Mouse (Mus musculus) urinary bladder, adult 18-20 months (tissue): ENCODE results near the gene Cnbp.

ENCODE experiments used
- DNase-seq, 2 experiments: peaks; one replicate each; pipeline ENCODE4 v3.0.0; 2022; ENCODE audit warnings: low spot score in 2 of 2, mixed read lengths in 2 of 2

The Cnbp gene

DNA sequence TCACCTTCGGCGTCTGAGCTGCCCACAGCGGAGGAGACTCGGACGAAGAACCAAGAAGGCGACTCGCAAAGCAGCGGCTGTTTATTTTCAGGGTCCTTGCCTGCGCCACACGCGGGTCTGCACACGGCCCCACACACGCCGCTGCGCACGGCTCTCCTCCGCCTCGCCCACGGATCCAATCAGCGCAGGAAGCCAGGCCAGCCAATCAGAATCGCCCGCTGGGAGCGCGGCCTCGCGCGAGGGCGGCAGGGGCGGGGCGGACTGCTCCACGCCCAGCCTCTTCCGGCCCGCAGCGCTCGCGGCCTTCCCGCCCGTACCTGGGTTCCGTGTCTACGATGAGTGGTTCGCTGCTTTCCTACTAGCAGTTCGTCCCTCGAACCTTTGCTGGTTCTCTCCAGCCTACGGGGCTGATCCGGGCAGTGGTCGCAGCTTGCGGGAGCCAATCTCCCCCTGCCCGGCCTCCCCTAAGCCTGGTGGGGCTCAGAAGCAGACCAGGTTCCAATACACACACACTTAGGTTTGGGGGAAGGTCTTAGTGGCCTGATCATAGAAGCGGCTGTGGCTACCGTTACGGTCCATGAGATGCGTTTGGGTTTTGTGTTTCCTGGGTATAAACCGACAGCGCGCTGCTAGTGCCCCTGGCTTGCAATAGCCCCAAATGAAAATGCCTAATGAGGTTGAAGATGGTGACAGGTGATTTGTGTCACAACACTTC is at the start of gene Cnbp:
TSS of gene Cnbp (minus strand) at position 207 of the 715 bp plus-strand sequence.
- peak; percentile 92 to 93 for DNase-seq

DNA sequence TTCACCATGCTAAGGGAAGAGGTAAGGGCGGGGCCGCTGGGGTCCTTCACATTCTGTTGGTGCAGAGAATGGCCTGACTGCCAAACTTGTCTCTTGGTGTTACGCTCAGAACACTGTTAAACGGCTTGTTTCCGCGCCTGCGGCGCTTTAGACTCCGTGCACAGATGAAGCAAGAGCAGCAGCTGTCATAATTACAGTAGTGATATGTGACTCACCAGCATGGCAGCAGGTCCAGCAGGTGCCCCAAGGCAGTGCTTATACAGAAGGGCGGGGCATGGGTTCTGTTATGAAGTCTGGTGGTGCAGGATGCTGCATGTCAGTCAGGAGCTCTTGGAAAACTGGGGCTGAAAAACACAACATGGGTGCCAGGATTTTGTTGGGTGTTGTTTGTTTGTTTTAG is 47.1 kb upstream of the Cnbp start:
- DNase-seq, result peak in 1 of 2 experiments; percentile 25

DNA sequence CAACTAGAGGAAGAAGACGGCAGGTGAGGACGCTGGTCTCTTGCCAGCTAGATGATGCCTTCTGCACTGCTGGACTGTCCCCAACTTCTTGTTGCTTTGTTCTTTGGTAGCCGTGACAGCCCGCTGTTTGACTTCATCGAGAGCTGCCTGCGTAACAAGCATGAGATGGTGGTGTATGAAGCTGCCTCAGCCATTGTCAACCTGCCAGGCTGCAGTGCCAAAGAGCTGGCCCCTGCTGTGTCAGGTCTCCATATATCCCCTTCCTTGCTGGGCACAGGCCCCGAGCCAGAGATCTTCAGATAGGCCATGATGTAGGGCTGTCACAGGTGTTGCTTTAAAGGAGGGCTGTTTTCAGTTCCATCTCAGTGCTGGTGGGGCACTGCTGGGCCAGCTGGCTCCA is 43.0 kb upstream of the Cnbp start:
- no peak for DNase-seq

DNA sequence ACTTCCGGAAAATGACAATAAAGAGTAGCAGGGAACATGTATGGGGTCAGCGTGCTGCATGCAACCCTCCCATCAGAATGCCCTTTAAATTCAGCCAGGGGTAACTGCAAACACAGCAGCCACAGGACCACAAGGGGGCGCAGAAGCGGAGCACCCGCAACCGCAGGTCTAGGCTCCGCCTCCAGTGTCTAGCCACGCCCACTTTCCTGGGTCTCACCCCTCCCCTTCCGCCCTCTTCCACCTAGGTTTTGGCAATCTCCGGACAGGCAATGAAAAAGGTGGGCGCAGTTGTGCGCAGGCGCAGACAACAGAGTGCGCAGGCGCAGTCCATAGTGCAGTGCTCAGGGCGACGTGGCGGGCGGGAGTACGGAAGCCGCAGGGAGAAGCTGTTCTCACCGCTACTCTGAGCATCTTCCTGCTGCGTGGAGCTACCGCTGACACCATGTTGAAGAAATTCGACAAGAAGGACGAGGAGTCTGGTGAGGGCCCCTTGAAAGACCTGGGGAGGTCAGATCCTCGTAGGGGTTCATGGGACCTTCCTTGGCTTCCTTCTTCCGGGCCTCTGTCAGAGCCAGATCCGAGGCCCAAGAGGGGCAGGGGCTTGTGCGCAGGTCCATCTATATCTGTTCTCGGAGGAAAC is 36.8 kb upstream of the Cnbp start, which contains the start of gene Copg1:
TSS of gene Copg1 (plus strand) at position 221 of the 640 bp plus-strand sequence.
- DNase-seq, result peak; percentile 99 to 100

DNA sequence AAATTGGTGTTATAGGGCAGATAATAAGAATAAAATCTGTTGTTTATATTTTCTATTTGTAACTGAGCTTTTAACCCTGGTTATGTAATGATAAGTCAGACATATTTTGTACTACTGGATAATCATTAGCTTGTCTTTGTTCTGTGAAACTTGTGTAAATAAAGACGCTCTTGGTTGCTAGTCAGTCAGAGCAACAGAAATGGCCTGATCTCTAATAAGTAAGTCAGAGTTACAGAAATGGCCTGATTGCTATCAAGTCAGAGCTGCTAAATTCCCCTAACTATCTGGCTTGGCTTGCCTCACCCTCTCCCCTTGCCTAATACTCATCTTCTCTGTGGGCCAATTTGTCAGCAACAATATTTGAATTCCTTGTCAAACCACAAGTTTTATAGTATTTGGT is 35.8 kb upstream of the Cnbp start:
- no peak for DNase-seq

DNA sequence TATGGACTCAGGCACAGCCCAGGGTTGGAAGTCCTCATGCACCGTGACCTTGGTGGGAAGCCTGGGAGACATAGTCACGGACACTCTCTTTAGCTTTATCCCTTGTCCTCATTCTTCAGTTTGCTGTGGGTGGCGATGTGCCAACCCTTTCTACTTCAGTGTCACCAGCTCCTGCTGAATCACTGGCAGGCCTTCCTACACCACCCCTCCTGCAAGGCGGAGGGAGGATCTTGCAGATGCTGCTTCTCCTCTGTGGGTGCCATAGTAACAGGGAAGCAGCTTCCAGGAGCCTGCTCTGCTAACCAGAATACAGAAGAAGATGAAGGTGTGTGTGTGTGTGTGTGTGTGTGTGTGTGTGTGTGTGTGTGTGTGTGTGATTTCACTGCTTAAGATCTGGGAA is 31.9 kb upstream of the Cnbp start:
- DNase-seq, result no peak

DNA sequence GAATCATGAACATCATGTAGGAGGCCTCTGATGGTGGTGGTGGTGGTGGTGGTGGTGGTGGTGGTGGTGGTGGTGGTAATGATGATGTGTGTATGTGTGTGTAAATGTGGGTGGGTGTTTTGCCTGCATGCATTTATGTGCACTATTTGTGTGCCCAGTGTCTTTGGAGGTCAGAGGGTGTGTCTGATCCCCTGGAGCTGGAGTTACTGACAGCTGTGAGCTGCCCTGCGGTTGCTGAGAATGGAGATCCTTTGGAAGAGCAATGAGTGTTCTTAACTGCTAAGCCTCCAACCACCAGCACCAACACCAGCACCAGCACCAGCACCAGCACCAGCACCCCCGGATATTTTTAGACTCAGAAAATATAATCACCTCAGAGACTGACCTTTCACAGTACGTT is 31.3 kb upstream of the Cnbp start:
- no peak for DNase-seq

DNA sequence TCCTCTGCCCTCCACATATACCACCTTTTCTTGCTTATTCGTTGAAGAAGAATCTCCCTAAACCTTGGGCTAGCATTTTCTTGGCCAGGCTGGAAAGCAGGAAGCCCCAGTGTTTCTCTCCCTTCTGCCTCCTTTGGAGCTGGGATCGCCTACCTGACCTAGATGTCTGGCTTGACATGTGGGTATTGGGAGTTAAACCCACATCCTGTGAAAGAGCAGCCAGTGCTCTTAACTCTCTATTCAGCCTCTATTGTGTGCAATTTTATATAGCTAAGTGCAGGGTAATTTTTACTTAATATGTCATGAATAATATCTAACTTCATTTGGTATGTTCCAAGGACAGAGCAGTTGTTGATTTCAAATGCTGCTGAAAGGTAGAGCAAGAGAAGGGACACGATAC is 28.7 kb upstream of the Cnbp start:
- no peak for DNase-seq

DNA sequence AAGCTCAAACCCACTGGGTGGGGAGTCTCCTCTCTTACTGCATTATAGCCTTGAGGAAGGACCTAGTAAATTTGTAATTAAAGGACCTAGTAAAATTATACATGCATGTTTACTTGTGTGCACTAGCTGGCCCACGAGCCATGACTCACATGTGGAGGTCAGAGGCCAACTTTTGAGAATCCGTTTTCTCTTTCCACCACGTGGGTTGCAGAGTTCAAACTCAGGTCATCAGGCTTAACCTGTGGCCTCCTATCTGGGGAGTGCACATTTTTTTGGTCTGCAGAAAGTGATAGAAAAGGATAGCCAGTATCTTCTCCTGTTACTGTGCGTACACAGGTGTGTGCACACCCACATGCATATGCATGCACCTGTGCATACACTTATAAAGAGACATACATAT is 28.1 kb upstream of the Cnbp start:
- no peak for DNase-seq

DNA sequence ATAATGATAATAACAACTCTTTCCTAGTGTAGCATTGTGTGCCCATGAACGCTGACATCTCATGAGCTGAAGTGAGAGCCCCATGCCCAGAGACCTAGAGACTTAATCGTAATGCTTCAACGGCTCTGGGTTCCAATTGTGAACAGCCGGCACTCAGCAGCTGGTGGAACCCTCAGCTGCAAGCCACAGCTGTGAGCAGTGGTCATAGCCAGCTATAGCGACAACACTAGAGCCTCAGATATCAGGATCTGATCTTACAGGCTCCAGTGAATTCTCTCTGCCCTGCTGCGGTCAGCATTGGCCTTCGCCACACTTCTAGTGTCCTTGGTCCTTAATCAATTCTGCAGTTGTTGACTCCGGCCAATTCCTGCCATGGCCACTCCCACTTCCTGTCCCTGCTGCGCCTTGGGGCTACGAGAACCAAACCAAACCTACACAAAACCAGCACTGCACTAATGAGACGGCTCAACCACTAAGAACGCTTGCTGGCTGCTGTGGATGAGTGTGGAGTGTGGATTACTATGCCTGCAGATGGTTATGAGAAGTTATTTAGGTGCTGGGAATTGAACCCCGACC is 25.2 kb upstream of the Cnbp start:
- no peak for DNase-seq

DNA sequence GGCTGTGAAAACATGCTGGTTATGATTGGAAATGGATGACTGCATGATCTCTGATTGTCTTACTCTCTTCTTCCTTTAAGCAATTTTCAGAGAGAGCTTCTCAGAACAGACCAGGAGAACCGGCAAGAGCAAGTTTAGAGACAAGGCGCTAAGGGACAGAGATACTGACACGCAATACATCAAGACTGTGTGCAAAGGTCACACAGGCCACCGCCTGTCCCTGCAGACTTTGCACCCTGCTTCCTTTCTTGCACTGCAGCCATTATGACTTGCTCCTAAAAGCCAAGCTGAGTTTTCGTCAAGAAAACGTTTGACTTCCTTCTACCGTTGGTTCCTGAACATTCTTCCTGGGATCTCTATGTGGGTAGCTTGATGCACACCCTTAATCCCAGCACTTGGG is 24.7 kb upstream of the Cnbp start:
- DNase-seq, result no peak

DNA sequence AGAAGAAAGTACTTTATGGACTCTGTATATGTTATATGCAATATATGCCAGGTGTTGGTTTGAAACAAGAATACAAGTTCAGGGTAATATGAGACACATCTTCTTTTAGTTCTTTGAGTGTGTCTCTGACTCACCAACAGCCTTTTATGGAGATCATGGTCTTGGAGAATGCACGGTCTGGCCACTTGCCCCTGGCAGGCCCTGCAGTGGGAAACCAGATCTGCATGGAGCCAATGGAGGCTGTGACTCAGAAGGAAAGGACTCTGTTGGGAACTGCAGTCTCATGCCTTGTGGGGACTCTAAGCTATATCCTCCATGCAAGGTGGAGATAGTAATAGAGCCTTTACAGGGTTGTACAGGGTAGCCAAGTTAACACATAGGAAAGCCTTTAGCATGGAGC is 24.2 kb upstream of the Cnbp start:
- peak in 1 of 2 experiments; percentile 60 for DNase-seq

DNA sequence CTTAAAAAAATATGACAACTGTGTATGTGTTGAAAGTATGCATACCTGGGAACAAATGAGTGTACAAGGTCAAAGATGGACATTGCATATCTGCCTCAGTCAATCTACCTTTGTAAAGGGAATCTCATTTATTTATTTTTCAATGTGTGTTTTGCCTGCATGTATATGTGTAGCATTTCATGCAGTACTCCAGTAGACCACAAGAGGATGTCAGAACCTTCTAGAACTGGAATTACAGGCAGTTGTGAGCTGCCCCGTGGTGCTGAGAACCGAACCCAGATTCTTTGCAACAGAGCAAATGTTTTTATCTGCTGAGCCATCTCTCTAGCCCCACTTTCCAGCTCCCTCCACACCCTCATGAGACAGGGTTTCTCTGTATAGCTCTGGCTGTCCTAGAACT is 23.1 kb upstream of the Cnbp start:
- no peak for DNase-seq

DNA sequence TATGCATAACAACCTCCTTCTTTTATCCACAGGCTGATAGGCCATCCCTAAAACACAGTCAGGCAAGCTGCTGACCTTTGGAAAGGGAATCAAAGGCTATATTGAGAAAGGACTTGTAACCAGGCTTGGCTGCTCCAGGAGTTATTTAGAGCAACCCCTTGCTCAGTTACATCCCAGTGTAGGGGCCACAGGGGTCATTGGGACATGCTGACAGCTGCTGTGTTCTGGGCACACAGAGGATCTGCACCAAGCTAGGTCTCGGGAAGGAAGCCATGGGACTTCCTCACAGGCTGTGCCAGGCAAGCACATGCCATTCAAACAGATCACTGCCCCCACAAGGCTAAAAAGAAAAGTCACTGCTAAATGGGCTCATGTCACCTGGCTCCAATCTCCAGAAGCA is 22.2 kb upstream of the Cnbp start:
- DNase-seq, result no peak

DNA sequence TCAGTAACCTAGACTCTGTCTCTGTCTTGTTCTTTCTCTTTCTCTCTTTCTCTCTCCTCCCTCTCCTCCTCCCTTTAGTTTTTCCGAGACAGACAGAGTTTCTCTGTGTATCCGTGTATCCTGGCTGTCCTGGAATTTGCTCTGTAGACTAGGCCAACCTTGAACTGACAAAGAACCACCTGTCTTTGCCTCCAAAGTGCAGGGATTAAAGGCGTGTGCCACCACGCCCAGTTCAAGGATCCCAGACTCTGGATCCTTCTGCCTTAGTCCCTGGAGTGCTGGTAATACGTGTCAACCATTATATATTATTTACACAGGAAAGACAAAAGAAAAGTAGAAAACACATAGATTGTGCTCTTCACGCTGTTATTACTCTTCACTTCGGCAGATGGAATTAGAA is 20.3 kb upstream of the Cnbp start:
- no peak for DNase-seq

DNA sequence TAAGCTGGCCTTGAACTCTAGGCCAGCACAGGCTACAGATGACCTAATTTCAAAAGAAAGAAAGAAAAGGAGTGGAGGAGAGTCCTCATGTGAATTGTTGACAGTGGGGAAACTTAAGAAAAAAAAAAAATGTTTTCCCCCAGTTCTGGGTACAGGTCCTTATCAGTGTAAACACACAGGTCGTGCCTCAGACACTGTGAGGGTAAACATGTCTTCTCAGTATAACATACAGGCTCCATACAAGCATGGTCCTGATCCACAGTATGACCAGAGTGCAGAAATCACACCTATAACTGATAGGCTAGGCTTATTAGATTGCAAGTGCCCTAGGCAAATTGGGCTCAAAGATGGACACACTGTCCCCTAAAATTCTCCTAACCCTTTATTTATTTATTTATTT is 19.5 kb upstream of the Cnbp start:
- DNase-seq, result no peak

DNA sequence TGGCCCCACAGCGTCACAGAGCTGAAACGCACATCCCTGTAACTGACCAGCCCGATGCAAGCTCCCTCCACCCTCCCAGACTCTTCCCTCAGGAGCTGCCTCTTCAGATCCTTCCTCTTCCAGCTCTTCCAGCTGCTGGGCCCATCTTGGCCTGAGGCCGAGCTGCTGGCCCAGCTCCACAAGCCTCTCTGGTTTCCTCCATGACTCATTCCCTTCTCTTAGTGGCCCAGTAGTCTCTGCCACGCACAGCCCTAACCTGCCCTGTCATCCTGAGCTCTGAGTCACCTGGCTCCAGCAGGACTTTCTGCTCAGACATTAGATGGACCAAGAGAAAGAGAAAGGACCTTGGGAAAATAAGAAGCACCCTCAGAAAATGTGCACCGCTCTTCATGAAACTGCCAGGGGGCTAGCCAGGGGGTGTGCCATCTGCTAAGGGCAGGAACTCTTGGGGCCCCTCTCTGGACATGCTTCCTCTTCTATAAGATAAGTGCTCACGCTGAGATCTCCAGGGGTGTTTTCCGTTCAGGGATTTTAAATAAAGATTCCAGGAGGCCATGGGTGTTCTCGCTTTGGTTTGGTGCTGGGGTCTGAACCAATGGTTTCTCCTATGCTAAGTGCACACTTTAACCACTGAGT is 18.1 kb upstream of the Cnbp start:
- DNase-seq, result peak; percentile 80 to 88

DNA sequence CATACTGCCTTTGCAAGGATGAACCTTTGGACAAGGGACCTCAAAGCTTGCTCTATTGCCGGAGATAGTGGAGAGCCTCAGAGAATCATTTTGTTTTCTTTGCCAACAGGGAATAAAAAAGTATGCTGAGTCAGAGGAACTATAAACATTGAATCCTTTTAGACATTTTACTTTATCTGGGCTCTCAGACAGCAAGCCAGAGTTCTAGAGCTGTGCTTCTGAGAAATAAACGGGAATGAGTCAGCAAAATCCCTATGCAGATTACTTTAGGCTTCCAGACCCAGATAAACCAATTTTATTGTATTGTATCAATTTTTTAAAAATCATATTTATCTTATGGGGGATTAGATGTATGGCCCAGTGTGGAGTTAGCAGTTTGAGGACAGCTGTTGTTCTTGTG is 16.4 kb upstream of the Cnbp start:
- no peak for DNase-seq

DNA sequence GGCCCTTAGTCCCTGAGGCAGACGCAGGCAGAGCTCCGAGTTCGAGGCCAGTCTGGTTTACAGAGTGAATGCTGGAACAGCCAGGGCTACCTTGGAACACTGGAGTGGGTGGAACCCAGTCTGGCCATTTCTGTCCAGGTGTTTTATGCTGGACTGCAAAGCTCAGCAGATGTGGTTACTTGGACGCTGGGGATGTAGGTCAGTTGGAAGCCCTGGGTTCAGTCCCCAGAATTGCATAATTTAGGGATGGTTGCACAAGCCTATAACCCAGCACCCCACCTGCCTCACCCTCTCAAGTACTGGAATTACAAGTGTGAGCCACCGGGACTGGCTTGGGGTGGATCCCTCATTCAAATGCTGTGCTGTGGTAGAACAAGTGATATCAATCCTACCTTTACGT is 15.3 kb upstream of the Cnbp start:
- peak in 1 of 2 experiments; percentile 12 for DNase-seq

DNA sequence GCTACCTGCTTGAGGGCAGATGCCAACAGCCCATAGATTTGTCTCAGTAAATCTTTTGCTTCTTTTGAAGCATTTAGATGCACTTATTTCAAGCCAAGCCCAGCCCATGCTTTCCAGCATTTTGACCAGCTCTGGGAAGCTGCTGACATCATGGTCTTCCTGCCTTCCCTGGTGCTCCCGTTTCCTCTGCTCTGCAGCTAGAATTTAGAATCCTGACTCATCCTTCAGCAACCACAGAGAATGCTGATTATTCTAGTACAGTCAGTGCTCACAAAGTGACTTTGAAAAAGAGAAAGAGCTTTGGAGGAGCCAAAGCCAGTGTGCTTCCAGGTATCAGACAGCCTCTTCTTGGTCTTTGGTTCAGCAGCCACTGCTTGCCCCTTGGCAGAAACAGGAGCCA is 6.2 kb upstream of the Cnbp start:
- DNase-seq, result no peak

DNA sequence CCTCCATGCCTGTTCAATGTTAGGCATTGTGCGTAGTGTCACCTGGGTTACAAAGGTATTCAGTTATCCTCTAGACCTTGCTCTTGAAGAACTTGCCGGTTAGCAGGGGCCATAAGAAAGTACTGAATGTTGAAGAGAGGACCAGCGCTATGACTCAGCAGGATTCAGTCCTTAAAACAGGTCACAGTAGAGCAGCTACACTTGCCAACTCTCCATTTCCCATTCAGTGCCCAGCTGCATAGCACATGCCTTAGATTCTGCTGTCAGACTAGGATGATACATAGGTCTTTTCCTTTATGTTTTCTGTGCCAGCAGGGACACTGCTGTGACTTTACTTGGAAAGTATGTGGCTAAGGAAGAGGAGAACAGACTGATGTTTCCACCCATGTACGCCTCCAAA is 2.5 kb upstream of the Cnbp start:
- no peak for DNase-seq

DNA sequence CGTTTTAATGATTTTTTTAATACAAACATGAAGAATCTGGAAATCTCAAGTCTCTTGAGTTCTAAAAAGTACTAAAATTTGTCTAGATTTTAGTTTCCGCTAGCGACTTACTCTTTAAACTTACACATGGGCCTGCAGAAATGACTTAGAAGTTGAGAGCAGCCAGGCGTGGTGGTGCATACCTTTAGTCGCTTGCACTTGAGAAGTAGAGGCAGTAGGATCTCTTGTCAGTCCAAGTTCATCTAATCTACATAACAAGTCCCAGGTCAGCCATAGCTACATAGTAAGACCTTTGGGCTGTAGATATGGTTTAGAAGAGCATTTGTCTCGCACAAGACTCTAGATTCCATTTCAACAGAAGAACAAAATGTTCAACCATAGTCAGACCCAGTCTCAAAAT is 965 bp upstream of the Cnbp start:
- no peak for DNase-seq
